Comparison of ENCODE assay signal across 15 mouse cellular contexts in the genomic region with DNA sequence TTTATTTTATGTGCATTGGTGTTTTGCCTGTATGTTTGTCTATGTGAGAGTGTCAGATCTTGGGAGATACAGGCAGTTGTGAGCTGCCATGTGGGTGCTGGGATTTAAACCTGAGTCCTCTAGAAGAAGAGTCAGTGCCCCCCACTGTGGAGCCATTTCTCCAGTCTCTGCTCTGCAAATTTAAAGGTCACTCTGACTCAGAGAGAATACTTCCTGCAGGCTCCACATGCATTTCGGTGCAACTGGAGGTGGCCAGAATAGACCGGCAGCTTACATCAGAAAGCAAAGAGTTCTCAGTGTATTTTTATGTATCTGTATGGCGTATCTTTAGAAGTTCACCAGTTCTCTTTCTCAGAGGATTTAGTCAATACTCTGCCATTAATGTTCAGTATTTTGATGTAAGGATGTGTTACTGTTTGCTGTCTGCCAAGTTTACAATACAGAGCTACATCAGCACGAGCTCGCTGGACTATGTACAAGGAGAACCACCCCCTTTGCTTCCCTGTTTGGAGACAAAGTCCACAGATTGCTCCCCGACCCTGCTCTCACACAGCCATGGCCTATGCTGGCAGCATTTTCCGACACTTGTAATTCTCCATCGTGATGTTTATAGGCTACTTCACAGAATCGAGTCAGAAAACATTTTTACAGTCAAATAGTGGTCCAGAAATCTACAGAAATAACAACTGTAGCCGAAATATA.
DNase-seq lines count a peak whose midpoint lies in the region; ATAC-seq and TF ChIP-seq lines count a peak whose summit lies in the region.
"Had no signal": no experiment of that assay in that cellular context is flagged by ENCODE, and none has a peak within 500 bp of the region (broad histone marks: within the 10 kb centered on the region; RNA-seq: fewer than 3 reads in every experiment).

No protein-coding gene starts in this region.

- H3K4me1 ChIP-seq in intestine, embryonic 16.5 days (ENCODE audit: control insufficient read depth, insufficient read depth, low read length): no peaks in the 10 kb centered on the region
- no peaks in the 10 kb centered on the region for H3K4me1 ChIP-seq in liver, embryonic 12.5 days
- H3K4me1 ChIP-seq in stomach, postnatal 0 days (replicated peaks; ENCODE audit: control insufficient read depth, insufficient read depth): no peaks in the 10 kb centered on the region
- H3K4me1 ChIP-seq in forebrain, embryonic 13.5 days: peaks cover 4% of the 10 kb centered on the region; the same call in 1 of the 2 replicates
- no peaks in the 10 kb centered on the region; the same call in 1 of the 2 replicates for H3K4me1 ChIP-seq in hindbrain, embryonic 13.5 days (replicated peaks)
- H3K4me1 ChIP-seq: embryonic facial prominence, embryonic 10.5 days; midbrain, embryonic 15.5 days had no signal

- no peak overlapping the region for H3K4me3 ChIP-seq in intestine, embryonic 16.5 days (ENCODE audit: low read length)
- no peak overlapping the region for H3K4me3 ChIP-seq in liver, embryonic 12.5 days
- H3K4me3 ChIP-seq in stomach, postnatal 0 days (ENCODE audit: low read depth, low read length): no peak overlapping the region
- no peak overlapping the region for H3K4me3 ChIP-seq in forebrain, embryonic 13.5 days
- H3K4me3 ChIP-seq in hindbrain, embryonic 13.5 days: no peak overlapping the region
- H3K4me3 ChIP-seq: embryonic facial prominence, embryonic 10.5 days; midbrain, embryonic 15.5 days; myocyte had no signal

- ATAC-seq in intestine, embryonic 16.5 days: peak; percentile 99
- ATAC-seq in liver, embryonic 12.5 days: peak; percentile 76; the same call in 1 of the 2 replicates
- peak; percentile 49; the same call in 1 of the 2 replicates for ATAC-seq in stomach, postnatal 0 days (ENCODE audit: low FRiP score, low TSS enrichment)
- no peak for ATAC-seq in forebrain, embryonic 13.5 days
- ATAC-seq in hindbrain, embryonic 13.5 days (ENCODE audit: low FRiP score): no peak
- ATAC-seq: midbrain, embryonic 15.5 days had no signal

- peak; percentile 22 for DNase-seq in kidney, postnatal 10 days
- no peak for DNase-seq in kidney, adult 18-20 months
- DNase-seq in stomach, postnatal 0 days (ENCODE audit: low spot score): no peak
- DNase-seq: adrenal gland, postnatal 36 days; B cell, adult 2 months; gastrocnemius, postnatal 25 days; lung, postnatal 36 days; thymus, postnatal 36 days had no signal

- no peaks in the 10 kb centered on the region for H3K36me3 ChIP-seq in intestine, embryonic 16.5 days (ENCODE audit: control insufficient read depth, insufficient read depth, low read length)
- no peaks in the 10 kb centered on the region for H3K36me3 ChIP-seq in liver, embryonic 12.5 days
- no peaks in the 10 kb centered on the region for H3K36me3 ChIP-seq in stomach, postnatal 0 days (ENCODE audit: control insufficient read depth, insufficient read depth, low read length)
- 0 out of 2 replicates have a peak, but pooled peaks cover 3% of the 10 kb centered on the region for H3K36me3 ChIP-seq in forebrain, embryonic 13.5 days (ENCODE audit: poor library complexity, severe bottlenecking)
- H3K36me3 ChIP-seq in hindbrain, embryonic 13.5 days: no peaks in the 10 kb centered on the region; the same call in 1 of the 2 replicates
- H3K36me3 ChIP-seq: embryonic facial prominence, embryonic 10.5 days; midbrain, embryonic 15.5 days had no signal

- H3K9ac ChIP-seq in intestine, embryonic 16.5 days (ENCODE audit: low read depth, low read length): no peak overlapping the region
- no peak overlapping the region for H3K9ac ChIP-seq in liver, embryonic 12.5 days
- no peak overlapping the region for H3K9ac ChIP-seq in stomach, postnatal 0 days (ENCODE audit: low read length)
- no peak overlapping the region for H3K9ac ChIP-seq in forebrain, embryonic 13.5 days
- H3K9ac ChIP-seq in hindbrain, embryonic 13.5 days: no peak overlapping the region
- H3K9ac ChIP-seq: midbrain, embryonic 15.5 days had no signal

- H3K4me2 ChIP-seq in intestine, embryonic 16.5 days (ENCODE audit: low read depth, low read length): no peak overlapping the region
- no peak overlapping the region for H3K4me2 ChIP-seq in liver, embryonic 12.5 days
- H3K4me2 ChIP-seq in stomach, postnatal 0 days (replicated peaks; ENCODE audit: low read depth): no peak overlapping the region
- no peak overlapping the region for H3K4me2 ChIP-seq in forebrain, embryonic 13.5 days
- H3K4me2 ChIP-seq in hindbrain, embryonic 13.5 days: no peak overlapping the region
- H3K4me2 ChIP-seq: midbrain, embryonic 15.5 days had no signal

- no peaks in the 10 kb centered on the region for H3K9me3 ChIP-seq in intestine, embryonic 16.5 days (ENCODE audit: control insufficient read depth, low read length)
- H3K9me3 ChIP-seq in liver, embryonic 12.5 days (replicated peaks): no peaks in the 10 kb centered on the region
- H3K9me3 ChIP-seq in stomach, postnatal 0 days (ENCODE audit: control insufficient read depth, low read length): no peaks in the 10 kb centered on the region
- H3K9me3 ChIP-seq in forebrain, embryonic 13.5 days (replicated peaks): no peaks in the 10 kb centered on the region
- H3K9me3 ChIP-seq in hindbrain, embryonic 13.5 days: no peaks in the 10 kb centered on the region
- H3K9me3 ChIP-seq: embryonic facial prominence, embryonic 10.5 days; midbrain, embryonic 15.5 days had no signal

- H3K27me3 ChIP-seq in intestine, embryonic 16.5 days (replicated peaks; ENCODE audit: control insufficient read depth, insufficient read depth, low read length): no peaks in the 10 kb centered on the region
- H3K27me3 ChIP-seq in liver, embryonic 12.5 days (replicated peaks): no peaks in the 10 kb centered on the region
- H3K27me3 ChIP-seq in stomach, postnatal 0 days (ENCODE audit: control insufficient read depth, insufficient read depth, low read length): no peaks in the 10 kb centered on the region
- no peaks in the 10 kb centered on the region for H3K27me3 ChIP-seq in forebrain, embryonic 13.5 days
- no peaks in the 10 kb centered on the region for H3K27me3 ChIP-seq in hindbrain, embryonic 13.5 days
- H3K27me3 ChIP-seq: midbrain, embryonic 15.5 days had no signal

- 62% methylated on average over 10 of the region's 10 CpGs for whole genome bisulfite sequencing in intestine, embryonic 16.5 days
- 63% methylated on average over 10 of the region's 10 CpGs for WGBS in liver, embryonic 12.5 days (ENCODE audit: insufficient replicate concordance)
- WGBS in stomach, postnatal 0 days: 57% methylated on average over 10 of the region's 10 CpGs
- WGBS in forebrain, embryonic 13.5 days: 82% methylated on average over 10 of the region's 10 CpGs
- WGBS in hindbrain, embryonic 13.5 days: 85% methylated on average over 10 of the region's 10 CpGs

- TF ChIP-seq CTCF in stomach, postnatal 0 days (IDR thresholded peaks at IDR 0.05; ENCODE audit: low read depth): no peak

- no peak overlapping the region for H3K27ac ChIP-seq in intestine, embryonic 16.5 days (ENCODE audit: low read length)
- H3K27ac ChIP-seq in liver, embryonic 12.5 days: no peak overlapping the region
- no peak overlapping the region for H3K27ac ChIP-seq in stomach, postnatal 0 days (replicated peaks)
- no peak overlapping the region for H3K27ac ChIP-seq in forebrain, embryonic 13.5 days
- H3K27ac ChIP-seq in hindbrain, embryonic 13.5 days: no peak overlapping the region
- H3K27ac ChIP-seq: embryonic facial prominence, embryonic 10.5 days; midbrain, embryonic 15.5 days had no signal

- no peak for TF ChIP-seq EP300 in stomach, postnatal 0 days (optimal IDR thresholded peaks at IDR 0.05)

Comparison
In these comparisons a context has a peak if more than half of its experiments do, and no peak if none do; other contexts are left out.
1. ATAC-seq: peak in intestine, embryonic 16.5 days (single experiment), liver, embryonic 12.5 days (single experiment) and stomach, postnatal 0 days (single experiment); none in forebrain, embryonic 13.5 days (single experiment) and hindbrain, embryonic 13.5 days (single experiment).